In genomic region chr2:33220246-33220645, GRCm38 (mm10) we compare ENCODE assay signal across 11 mouse cellular contexts. TPM values are rescaled to one million over a fixed set of nuclear protein-coding genes. Genes with fewer than 3 reads are reported as not detected.
DNase-seq lines count a peak whose midpoint lies in the region; ATAC-seq lines count a peak whose summit lies in the region.
"Had no signal": no experiment of that assay in that cellular context is flagged by ENCODE, and none has a peak within 500 bp of the region (broad histone marks: within the 10 kb centered on the region; RNA-seq: fewer than 3 reads in every experiment).

No protein-coding gene starts in this region.

- H3K9me3 ChIP-seq in heart, embryonic 13.5 days = no peaks in the 10 kb centered on the region
- H3K9me3 ChIP-seq in lung, embryonic 16.5 days (ENCODE audit: control insufficient read depth, low read length) = no peaks in the 10 kb centered on the region
- H3K9me3 ChIP-seq in midbrain, embryonic 13.5 days = no peaks in the 10 kb centered on the region

- no peak overlapping the region for H3K4me3 ChIP-seq in heart, embryonic 13.5 days
- no peak overlapping the region for H3K4me3 ChIP-seq in lung, embryonic 16.5 days (ENCODE audit: low read length)
- no peak overlapping the region for H3K4me3 ChIP-seq in midbrain, embryonic 13.5 days (replicated peaks)

- no peaks in the 10 kb centered on the region for H3K27me3 ChIP-seq in heart, embryonic 13.5 days (replicated peaks)
- H3K27me3 ChIP-seq in lung, embryonic 16.5 days (ENCODE audit: control insufficient read depth, insufficient read depth, low read depth, low read length) = no peaks in the 10 kb centered on the region
- no peaks in the 10 kb centered on the region for H3K27me3 ChIP-seq in midbrain, embryonic 13.5 days
- H3K27me3 ChIP-seq: CH12.LX had no signal

- no peak for DNase-seq in heart, postnatal 4 days
- no peak for DNase-seq in lung, adult 18-20 months
- DNase-seq in gastrocnemius, postnatal 10 days = peak; percentile 64
- DNase-seq in testis, postnatal 10 days (ENCODE audit: low spot score) = peak; percentile 62
- DNase-seq: layer of hippocampus, postnatal 36 days had no signal

- peaks cover 34% of the 10 kb centered on the region for H3K36me3 ChIP-seq in heart, embryonic 13.5 days
- H3K36me3 ChIP-seq in lung, embryonic 16.5 days (ENCODE audit: control insufficient read depth, insufficient read depth, low read length) = no peaks in the 10 kb centered on the region
- no peaks in the 10 kb centered on the region for H3K36me3 ChIP-seq in midbrain, embryonic 13.5 days

- 0 out of 2 replicates have a peak overlapping the region, but pooled peaks have one; percentile 15 for H3K9ac ChIP-seq in heart, embryonic 13.5 days
- no peak overlapping the region for H3K9ac ChIP-seq in lung, embryonic 16.5 days (ENCODE audit: low read length)
- H3K9ac ChIP-seq in midbrain, embryonic 13.5 days (replicated peaks) = no peak overlapping the region

- H3K4me1 ChIP-seq in heart, embryonic 13.5 days = peaks cover 77% of the 10 kb centered on the region
- peaks cover 35% of the 10 kb centered on the region for H3K4me1 ChIP-seq in lung, embryonic 16.5 days (replicated peaks; ENCODE audit: control insufficient read depth, insufficient read depth, low read length)
- peaks cover 45% of the 10 kb centered on the region for H3K4me1 ChIP-seq in midbrain, embryonic 13.5 days (replicated peaks)

- H3K4me2 ChIP-seq in heart, embryonic 13.5 days = no peak overlapping the region
- H3K4me2 ChIP-seq in lung, embryonic 16.5 days (ENCODE audit: low read depth, low read length) = no peak overlapping the region
- H3K4me2 ChIP-seq in midbrain, embryonic 13.5 days (replicated peaks) = no peak overlapping the region

- peak overlapping the region; percentile 25; the same call in 1 of the 2 replicates for H3K27ac ChIP-seq in heart, embryonic 13.5 days (replicated peaks)
- H3K27ac ChIP-seq in lung, embryonic 16.5 days (ENCODE audit: low read length) = peak overlapping the region; percentile 40; the same call in 1 of the 2 replicates
- no peak overlapping the region for H3K27ac ChIP-seq in midbrain, embryonic 13.5 days

- no peak for ATAC-seq in heart, embryonic 13.5 days (ENCODE audit: extremely low read depth, insufficient number of reproducible peaks, low FRiP score, low TSS enrichment)
- no peak for ATAC-seq in lung, embryonic 16.5 days (ENCODE audit: low read depth)
- ATAC-seq in CD4-positive, CD25-positive, alpha-beta regulatory T cell, adult 4 months = no peak
- ATAC-seq in midbrain, embryonic 13.5 days = no peak
- ATAC-seq: midbrain, embryonic 16.5 days had no signal

- WGBS in heart, embryonic 13.5 days = 70% methylated on average over 6 of the region's 6 CpGs
- WGBS in lung, embryonic 16.5 days = 59% methylated on average over 6 of the region's 6 CpGs
- WGBS in midbrain, embryonic 13.5 days = 82% methylated on average over 6 of the region's 6 CpGs

RNA-seq across cellular contexts. Expression of gene Angptl2, which starts 4.4 kb away (rescaled TPM):
- 55.4 and 59.0 TPM in 2 replicates for polyA plus RNA-seq in heart, embryonic 13.5 days (2015; fragmentation: Nextera tagmentation; extraction: Ambion mirVana)
- 100 to 1,000 TPM; 108 to 126 TPM for total RNA-seq in heart, postnatal 4 days (2021)
- polyA plus RNA-seq in lung, embryonic 16.5 days (2015; fragmentation: Nextera tagmentation; extraction: Ambion mirVana) = 35.8 TPM in 2 replicates
- total RNA-seq in gastrocnemius, postnatal 10 days (2021) = 100 to 1,000 TPM; 258 to 272 TPM
- polyA plus RNA-seq in CD4-positive, CD25-positive, alpha-beta regulatory T cell, adult 4 months (2017; shearing (Covaris generic)) = 10 to 100 TPM in 1 of 2 experiments, 1 to 10 TPM in 1; 7.6 to 16.5 TPM
- 14.8 and 15.5 TPM in 2 replicates for polyA plus RNA-seq in midbrain, embryonic 13.5 days (2015; fragmentation: Nextera tagmentation; extraction: Ambion mirVana)

Comparison
In these comparisons a context has a peak if more than half of its experiments do, and no peak if none do; other contexts are left out.
1. DNase-seq: peak in gastrocnemius, postnatal 10 days (single experiment) and testis, postnatal 10 days (single experiment); none in heart, postnatal 4 days (single experiment) and lung, adult 18-20 months (0 of 2).